Mouse (Mus musculus) B cell, adult 2 months (primary cell): ENCODE measurements around the gene Sh3bp5.

Experiments used
- DNase-seq, 2 experiments: peaks; one replicate each; pipeline ENCODE4 v3.0.0; 2022

Sh3bp5 gene

DNA sequence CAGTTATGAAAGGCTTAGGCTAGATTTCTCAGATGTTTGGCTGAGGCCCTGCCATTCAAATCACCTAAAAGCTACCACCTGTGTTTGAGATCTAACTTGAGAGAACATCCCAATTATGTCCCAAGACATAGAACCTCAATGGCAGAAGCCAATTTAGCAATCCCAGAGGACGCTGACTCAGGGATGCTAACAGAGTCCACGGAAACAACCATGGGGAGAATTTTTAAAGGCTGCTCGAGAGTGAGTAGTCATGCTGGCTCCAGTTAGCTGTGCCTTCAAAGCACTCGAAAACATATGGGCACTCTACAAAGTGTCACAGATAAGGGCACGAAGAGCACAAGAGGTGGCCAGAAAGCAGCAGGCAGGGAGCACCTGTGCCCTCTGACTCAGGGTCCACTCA lies 43.6 kb downstream of the Sh3bp5 start:
- DNase-seq: no peak

DNA sequence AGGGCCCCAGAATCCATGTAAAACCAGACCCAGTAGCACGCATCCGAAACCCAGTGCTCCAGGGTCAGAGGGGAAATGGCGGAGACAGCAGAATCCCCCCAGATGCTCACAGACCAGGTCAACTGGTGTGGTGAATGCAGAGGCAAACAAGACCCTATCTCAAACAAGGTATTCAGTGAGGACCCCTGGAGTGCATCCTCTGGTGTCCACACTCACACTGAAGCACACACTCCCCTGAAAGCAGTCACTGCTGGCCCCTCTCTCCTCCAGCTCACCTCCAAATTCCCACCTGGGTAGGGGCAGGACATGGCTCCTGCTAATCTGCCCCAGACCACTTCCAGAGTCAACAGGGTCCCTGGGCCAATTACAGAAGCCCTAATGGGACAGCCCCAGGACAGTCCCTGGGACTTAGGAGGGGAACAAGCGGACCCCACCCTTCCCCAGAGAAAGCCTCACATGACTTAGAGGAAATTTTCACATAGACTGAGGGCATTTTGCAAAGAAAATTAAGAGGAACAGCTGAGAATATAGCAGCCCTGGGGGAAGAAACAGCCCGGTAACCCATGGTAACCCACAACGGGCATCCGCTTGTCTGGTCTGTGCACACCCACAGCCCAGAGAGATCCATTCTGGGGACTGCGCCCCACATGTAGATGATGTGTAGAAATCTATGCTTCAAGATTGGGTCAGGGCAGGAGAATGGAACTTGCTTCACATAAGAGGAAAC lies 46.3 kb downstream of the Sh3bp5 start:
- DNase-seq: peak; percentile 53 to 55

- DNase-seq: no peak
Observed at GRCm38 (mm10) chr14:31388086-31388872, 47.6 kb downstream of the Sh3bp5 start.

DNA sequence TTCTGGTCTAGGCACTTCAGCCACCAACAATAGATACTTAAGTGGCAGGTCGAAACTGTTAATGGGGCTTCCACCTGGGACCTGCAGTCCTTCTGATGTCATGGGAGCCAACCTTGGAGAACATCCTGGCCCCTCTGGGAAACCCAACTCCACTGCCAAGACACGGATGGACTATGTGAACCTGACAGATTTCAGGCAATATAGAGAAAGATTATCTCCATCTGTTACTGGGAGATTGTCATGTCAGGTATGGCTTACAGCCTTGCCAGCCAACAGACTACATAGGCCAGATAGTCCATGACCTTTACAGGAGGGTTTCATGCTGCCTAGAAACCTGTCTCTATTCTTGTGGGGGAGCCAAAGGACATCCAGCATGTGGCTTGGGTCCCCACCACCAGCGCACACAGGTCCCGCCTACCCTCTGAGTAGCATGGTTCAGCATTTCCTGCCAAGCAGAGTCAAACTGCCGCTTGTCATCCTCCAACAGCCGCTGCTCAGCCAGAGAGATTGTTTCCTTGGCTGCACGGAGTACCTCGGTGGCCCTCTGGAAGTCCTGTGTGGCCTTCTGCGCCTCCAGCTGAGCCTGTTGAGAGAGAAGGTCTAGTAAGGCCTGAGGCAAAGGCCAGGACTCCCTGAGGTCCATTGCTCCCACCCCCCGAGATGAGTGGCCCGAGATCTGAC lies 48.4 kb downstream of the Sh3bp5 start:
- DNase-seq: peak in 1 of 2 experiments; percentile 34

DNA sequence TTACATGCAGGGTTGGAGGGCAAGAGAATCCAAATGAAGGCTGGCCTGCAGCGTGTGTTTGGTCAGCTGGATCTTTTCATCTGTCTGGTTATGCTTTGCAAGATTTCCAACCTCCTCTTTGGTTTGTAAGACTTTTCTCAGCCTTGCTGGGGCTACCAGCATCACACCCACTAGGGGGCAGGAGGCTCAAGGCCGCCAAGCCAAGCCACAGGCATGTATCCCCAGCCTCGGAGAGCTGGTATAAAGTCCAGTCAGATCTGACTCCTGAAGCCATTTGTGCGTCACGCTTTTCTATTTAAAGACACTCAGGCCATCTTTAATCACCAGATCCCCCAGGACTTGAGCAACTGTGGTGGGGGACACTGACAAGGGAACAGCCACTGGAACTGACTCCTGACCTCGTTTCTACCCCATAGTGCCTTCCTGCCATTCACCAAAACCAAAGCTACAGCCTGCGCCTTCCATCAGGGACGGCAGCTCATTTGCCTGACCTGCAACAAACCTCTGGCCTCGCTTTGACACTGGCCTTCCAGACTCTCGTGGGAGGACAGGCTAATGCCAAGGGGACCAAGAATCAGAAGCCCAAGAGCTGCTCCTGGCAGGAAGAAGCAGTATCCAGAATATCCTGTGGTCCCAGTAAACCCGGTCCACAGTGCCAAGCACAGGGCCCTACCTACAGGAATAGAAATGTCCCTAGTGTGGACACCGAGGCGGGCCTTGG lies 49.7 kb downstream of the Sh3bp5 start:
- DNase-seq: peak; percentile 86 to 88

DNA sequence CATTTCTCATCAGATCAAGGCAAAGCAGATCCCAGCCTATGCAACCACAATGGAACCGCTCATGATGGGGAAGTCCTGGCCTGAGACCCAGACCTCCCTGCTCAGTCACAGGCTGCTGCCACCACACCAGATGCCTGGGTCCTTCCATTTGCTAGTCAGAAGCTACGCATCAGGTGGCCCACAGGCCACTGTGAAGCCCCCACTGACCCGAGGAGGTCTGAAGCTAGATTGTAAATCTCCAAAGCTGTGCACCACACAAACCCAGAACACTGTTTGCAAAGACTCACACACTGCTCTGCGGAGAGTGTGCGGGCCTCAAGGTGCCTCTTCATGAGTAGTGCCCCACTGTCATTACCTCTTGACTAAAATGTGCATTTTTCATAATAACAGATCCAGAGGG lies 50.5 kb downstream of the Sh3bp5 start:
- no peak for DNase-seq

DNA sequence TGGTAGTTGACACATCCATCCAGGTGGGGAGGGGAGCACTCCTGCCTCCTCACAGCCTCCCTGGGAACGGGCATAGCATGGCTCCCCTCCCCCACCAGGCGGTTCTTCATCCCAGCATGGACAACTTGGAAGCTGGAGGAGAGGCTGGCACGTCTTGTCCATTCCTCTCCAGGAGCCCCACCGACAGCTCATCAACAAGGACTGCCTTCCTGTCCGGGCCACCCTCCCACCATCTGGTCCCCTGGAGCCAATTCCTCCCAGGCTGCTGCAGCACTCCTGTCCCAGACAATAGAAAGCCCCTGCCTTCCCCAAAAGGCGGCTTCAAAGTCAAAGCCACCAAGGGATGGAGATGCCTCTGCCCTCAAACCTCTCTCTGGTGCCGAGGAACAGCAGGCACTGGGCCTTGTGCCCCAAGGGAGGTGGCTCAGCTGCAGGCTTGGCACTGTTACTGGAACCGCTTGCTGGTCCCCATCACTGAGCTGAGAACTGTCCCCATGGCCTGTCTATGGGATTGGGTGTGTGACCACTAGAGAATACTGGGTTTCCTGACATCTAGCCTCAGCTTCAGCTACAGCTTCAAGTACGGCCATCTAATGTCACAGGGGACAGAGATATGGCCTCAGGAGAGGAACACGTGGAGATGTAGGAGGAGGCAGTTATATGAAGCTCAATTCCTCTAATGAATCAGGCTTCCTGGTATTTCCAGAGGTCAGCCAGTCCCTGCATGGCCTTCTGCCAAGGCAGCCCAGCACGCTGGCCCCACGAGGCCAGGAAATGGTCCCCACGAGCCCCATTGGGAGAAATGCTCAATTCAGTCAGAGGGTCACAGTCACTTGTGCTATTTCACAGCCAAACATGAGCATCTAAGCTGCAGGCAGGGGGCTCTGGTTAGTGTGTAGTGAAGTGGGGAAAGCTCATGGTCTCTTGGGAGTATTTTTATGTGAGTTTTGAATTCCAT lies 51.2 kb downstream of the Sh3bp5 start:
- DNase-seq: no peak

DNA sequence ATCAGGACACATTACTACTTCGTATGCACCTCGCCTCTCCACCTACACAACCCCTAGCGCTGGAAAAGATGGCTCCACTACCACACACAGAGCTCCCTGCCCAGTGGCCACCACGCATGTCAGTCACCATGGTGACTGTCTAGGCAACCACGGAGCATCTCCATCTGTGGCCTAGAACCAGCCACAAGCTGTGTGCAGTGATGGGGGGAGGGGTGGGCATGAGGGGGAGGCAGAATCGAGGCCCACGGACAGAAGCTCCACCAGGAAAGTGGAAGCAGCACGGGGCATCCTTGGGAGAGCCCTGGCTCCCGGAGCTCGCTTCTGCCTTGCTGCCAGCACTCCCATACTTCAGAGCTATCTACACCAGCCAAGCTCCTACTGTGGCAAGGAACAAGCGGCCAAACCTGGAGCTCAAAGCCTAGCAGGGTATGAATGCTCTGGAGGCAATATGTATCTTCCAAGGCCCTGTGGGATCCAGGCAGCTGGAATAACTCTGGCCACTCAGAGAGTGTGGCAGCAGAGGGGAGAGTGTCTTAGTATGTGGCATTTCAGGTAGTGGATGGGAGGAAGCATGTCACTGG lies 52.3 kb downstream of the Sh3bp5 start:
- DNase-seq: no peak

GRCm38 (mm10) chr14:31382276-31382675 lies 53.6 kb downstream of the Sh3bp5 start:
- no peak for DNase-seq

DNA sequence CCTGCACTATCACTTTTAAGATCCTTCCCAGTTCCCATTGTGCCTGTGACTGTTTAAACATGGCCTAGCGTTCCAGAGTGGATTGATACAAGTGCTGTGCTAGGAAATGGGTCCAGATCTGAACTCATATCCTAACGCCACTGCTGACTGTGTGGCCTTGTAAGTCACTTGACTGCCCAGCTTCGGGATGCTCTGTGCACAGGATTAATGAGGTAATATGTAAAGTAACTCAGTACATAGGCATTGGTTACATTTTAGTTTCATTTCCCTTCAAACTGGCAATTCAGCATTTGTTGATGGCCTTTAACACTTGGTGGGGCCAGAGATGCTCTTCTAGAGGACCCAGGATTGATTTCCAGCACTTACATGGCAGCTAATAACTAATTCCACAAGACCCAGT lies 59.5 kb downstream of the Sh3bp5 start:
- DNase-seq: no peak

DNA sequence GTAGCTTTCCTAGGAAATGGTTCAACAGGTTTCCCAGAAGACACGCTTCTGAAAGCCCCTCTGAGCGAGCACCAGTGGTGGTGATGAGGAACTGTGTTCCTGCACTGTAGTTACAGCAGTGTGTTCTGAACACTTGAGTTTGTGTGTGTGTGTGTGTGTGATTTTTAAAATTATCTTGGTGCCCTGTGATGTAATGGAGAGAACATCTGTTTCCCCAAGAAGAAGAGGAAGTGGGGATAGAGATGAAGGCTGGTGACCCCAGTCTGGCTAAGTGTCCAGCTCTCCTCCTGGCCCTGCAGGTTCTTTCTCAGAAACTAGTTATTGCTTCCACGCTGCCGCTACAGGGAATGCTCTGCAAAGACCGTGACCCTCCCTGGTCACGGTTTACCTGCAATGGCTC lies 61.5 kb downstream of the Sh3bp5 start:
- DNase-seq: no peak

- DNase-seq: no peak
Observed at GRCm38 (mm10) chr14:31369377-31369776, 66.5 kb downstream of the Sh3bp5 start.

- no peak for DNase-seq
Observed at GRCm38 (mm10) chr14:31367951-31368350, 67.9 kb downstream of the Sh3bp5 start.

DNA sequence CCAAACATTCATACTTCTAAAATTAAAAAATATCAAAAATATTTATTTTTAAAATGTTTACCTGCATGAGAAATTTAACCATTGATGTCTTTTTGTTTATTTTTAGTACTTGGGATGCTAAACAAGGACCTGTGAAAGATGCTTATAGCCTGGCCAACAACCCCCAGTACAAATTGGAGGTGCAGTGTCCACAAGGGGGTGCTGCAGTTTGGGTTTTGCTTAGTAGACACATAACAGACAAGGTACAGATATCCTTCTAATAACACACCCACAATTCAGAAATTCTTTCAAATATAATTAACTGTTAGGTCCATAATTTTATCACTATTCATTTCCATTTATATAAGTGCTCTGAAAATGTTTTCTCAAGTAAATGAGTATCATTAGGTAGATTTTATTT lies 70.5 kb downstream of the Sh3bp5 start:
- DNase-seq: peak; percentile 88 to 90

DNA sequence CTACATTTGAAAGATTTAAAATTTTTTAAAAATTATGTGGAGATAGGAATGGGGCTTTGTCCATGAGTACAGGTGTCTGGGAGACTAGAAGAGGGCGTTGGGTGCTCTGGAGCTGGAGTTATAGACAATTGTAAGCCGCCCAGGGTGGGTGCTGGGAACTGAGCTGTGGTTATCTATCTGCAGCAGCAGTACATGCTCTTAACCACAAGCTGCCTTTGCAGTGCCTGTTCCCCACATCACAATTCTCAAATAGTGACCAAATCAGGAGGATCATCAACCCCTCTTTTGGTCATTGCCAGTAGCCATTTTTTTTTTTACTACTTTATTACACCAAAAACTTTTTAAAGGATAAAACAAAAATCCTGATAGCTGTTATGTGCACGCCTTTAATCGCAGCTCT lies 71.3 kb downstream of the Sh3bp5 start:
- DNase-seq: no peak

DNA sequence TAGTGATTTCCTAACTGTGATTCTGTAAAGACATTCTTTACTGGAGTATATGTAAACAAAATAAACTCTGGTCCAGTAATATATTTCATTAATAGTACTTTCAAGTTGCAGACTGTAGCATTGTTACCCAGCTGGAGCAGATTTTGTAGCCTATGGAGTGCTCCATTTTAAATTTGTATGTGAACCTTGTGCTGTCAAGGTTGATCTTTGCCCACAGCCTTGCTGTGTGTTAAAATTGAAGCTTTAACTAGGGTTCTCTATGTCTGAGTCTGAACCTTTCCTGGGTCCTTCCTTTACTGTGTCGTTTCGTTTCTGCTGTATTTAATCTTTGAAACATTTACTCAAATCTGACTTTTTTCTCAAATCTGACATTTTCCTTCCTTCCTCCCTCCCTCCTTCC lies 73.6 kb downstream of the Sh3bp5 start:
- no peak for DNase-seq

DNA sequence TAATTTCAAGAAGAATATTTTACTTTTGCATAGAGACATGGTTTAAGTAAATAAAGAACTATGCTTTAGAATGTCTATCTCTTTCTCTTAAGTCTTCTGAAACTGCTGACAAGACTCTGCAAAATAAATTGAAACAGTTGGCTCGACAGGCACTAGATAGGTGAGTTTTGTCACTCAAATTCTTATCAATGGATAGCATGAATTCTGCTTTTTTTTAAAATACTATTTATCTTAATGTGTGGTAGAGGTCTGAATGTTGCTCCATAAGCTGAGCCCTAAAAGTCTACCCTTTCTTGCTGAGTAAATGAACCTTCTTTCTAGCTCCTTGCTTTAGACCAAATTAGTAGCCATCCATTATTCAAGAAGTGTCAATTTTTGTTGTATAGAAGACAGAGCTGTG lies 90.5 kb downstream of the Sh3bp5 start:
- no peak for DNase-seq

DNA sequence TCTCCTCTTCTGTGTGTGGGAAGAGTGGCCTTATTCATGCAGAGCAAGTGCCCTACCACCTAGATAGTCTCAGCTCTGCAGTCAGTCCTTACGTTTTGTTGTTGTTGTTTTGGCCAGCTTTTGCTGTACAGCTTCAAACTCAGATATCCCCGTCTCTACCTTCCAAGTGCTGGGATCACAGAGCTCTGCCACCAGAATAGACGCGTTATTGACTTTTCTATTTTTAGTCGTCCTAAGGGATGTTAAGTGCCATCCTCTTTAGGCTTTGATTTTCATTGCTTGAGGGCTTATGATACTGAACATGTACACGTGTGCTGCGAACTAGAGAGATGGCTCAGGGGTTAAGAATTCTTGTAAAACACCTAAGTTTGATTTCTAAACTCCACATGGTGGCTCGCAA lies 92.6 kb downstream of the Sh3bp5 start:
- DNase-seq: no peak

DNA sequence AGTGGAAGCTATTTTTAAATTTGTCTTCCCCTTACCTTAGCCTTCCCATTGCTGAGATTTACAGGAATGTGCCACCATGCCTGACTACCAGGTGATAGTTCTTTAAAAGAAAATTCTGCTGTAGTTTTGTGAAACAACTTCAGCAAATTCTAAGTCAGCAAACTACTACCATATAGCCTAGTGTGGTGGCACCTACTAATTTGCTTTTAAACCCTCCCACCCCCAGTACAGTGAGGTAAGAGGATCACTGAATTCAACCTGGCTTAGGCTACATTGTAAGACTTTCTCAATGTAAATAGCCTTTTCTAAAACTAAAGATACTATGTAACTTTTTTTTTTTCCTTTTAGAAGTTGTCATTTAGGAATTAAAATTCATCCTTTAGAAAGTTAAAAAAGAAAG lies 97.9 kb downstream of the Sh3bp5 start:
- no peak for DNase-seq

DNA sequence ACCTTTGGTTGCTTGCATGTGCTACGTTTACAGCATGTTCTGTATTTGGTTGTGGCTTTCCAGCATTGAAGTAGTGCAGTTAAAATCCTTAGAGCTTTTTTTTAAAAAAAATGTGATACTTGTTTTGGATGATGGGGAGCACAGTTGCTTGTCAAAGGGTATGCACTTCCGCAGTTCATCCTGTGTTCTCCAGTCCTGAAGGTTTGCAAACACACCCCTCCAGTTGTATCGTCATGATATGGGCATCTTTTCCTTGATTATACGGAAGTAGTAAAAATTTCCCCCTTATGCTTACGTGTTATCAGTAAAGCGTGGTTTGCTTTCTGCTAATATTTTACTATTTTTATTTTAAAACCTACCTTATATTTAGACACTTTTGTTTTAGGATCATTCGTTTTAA lies 98.5 kb downstream of the Sh3bp5 start:
- DNase-seq: peak; percentile 31 to 34

DNA sequence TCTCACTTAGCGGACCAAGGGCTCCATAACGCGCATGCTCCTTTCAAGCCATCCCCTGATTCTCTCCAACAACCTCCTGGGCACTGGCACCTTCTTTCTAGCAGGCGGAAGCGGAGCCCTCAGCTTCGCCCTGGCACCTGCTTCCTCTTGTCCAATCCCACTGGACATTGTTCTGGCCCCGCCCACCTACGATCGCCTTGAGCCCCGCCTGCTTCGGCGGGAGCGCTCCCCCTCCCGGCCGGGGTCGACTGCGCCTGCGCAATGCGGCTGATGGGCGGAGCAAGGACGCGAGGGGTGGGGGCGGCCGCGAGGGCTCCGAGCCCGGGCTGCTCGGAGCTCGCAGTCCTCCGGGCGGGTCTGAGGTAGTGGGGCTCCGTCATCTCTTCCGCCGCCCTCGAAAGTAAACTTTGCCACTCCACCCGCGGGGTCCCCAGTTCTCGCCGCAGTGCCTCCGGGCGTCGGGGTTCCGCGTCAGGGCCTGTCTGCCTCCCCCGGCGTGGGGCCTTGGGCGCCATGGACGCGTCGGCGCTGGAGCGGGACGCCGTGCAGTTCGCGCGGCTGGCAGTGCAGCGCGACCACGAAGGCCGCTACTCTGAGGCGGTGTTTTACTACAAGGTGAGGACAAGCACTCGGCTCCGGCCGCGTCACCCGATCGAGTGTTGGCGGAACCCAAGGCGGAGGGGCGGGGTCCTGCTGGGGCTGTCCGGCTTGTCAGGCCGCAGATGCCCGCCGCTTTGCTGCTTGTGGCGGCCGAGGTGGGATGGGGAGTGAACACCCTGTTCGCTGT lies 99.3 kb downstream of the Sh3bp5 start, which contains the start of gene Capn7:
Gene Capn7 (plus strand): TSS at position 270 of the 787 bp plus-strand sequence.
- DNase-seq: peak; percentile 99
